Mouse (Mus musculus): ENCODE measurements around the gene Sprtn.

DNA sequence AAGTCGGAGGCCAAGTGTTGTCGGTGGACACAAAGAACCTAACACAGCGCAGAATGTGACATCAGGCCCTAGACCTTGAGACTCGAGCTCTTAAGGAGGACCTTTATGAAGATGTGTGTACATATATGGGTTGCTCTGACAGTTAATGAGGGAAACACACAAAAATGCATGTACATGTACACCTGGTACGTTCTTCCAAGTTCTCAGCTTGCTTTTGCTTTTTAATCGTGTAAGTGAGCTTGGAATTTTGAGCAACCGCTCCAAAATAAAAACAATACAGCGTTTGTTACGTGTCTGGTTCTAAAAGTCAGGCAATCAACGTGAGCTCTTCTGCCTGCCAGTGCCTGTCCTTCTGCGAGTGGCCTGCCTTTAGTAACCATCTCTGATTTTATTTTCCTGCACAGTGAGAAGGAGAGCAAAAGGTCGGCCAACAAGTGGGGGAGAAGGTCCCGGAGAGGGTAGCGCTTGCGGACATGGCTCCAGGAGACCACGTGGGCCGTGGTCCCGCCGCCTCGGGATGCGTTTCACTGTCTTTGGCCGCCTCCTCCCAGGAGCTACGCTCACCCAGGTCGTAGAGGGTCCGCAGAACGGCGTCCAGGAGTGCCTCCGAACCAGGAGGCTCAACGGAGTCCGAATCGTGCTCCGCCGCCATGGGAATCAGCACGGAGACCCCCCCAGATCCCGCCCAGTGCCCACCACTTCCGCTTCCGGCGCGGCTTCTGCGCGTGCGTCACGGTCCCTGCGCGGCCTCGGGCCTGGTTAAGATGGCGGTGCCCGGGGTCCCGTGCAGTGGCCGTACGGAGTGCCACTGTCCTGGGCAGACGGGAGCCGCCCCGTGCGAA, 35.1 kb upstream of the Sprtn start, which contains the start of the genes Gnpat and 2810004N23Rik:
- TF ChIP-seq CTCF (IDR thresholded peaks at IDR 0.05): no peak
- TF ChIP-seq EP300 (IDR thresholded peaks at IDR 0.05): no peak
